Mouse (Mus musculus) olfactory bulb, adult 2 months (tissue): ENCODE measurements around the gene BC048403.

Experiments
- CTCF ChIP-seq: fragments of 200-500 bp; IDR thresholded peaks from 2 replicates; pipeline ENCODE4 v1.5.1; 2012; ENCODE audit warnings: low read depth, mild to moderate bottlenecking, low read length, moderate library complexity; ENCODE audit not compliant: insufficient read depth
- POLR2A ChIP-seq: fragments of 200-500 bp; IDR thresholded peaks from 2 replicates; pipeline ENCODE4 v1.6.1; 2012; ENCODE audit warnings: mild to moderate bottlenecking, low read depth, low read length, moderate library complexity; ENCODE audit not compliant: insufficient read depth

DNA sequence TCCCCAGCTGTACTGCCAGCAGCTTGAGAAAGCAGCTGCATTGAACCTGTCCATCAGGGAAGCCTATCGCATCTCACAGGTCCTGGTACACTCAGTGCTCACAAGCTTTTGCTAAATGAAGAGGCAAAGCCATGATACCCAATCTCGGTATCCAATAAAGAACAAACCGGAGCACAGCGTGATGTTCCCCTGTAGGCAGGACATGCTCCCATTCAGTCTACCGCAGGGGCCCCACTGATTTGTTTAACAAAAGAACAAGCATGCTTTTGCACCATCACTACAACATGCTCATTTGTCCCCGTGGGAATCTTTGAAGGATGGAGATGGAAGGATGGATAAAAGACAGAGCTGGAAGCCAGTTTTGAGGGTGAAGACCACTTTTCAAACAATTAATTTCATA is 50.3 kb downstream of the BC048403 start:
- TF ChIP-seq POLR2A (no peak), CTCF (no peak)
